Mouse (Mus musculus) heart, embryonic 14.5 days (tissue): ENCODE measurements around the gene Nptx1. TPM values are rescaled to one million over a fixed set of nuclear protein-coding genes. Genes with fewer than 3 reads are reported as not detected.

ENCODE experiments used
- ATAC-seq: fragments of 200-750 bp; cut with Nextera tagmentation; 2 replicates; pipeline ENCODE4 v1.8.0; 2017; ENCODE audit warnings: low read depth, moderate TSS enrichment; ENCODE audit not compliant: insufficient number of reproducible peaks, insufficient read depth, low FRiP score
- H3K27ac ChIP-seq, 2 experiments: fragments of 200-500 bp in 1 of 2; fragments of 300-500 bp in 1 of 2; sonication (generic) in 1 of 2; replicated peaks in 1 of 2; 2 replicates each; pipeline ENCODE4 v1.5.1; 2012 to 2014; ENCODE audit warnings: low read depth in 2 of 2, low read length in 2 of 2, control low read depth in 1 of 2, mild to moderate bottlenecking in 1 of 2, mixed read lengths in 1 of 2; ENCODE audit not compliant: control insufficient read depth in 1 of 2, insufficient read depth in 1 of 2
- H3K27me3 ChIP-seq: fragments of 300-500 bp; sonication (generic); 2 replicates; pipeline ENCODE4 v1.6.1; 2014; ENCODE audit warnings: mild to moderate bottlenecking, low read length, control low read depth; ENCODE audit not compliant: control insufficient read depth, insufficient read depth
- H3K36me3 ChIP-seq: fragments of 300-500 bp; sonication (generic); 2 replicates; pipeline ENCODE4 v1.6.1; 2014; ENCODE audit warnings: mild to moderate bottlenecking, control low read depth, low read length, mixed read lengths; ENCODE audit not compliant: control insufficient read depth, insufficient read depth
- H3K4me1 ChIP-seq, 2 experiments: fragments of 200-500 bp in 1 of 2; fragments of 300-500 bp in 1 of 2; sonication (generic) in 1 of 2; 2 replicates each; pipeline ENCODE4 v1.6.1; 2012 to 2014; ENCODE audit warnings: low read length in 2 of 2, control low read depth in 1 of 2, mixed read lengths in 1 of 2; ENCODE audit not compliant: control insufficient read depth in 2 of 2, insufficient read depth in 2 of 2
- H3K4me2 ChIP-seq: fragments of 300-500 bp; sonication (generic); 2 replicates; pipeline ENCODE4 v1.6.1; 2014; ENCODE audit warnings: mild to moderate bottlenecking, low read length
- H3K4me3 ChIP-seq, 2 experiments: fragments of 200-500 bp in 1 of 2; fragments of 300-500 bp in 1 of 2; sonication (generic) in 1 of 2; 2 replicates each; pipeline ENCODE4 v1.5.1; 2012 to 2014; ENCODE audit warnings: low read length in 2 of 2, mild to moderate bottlenecking in 2 of 2, control low read depth in 1 of 2, low read depth in 1 of 2, moderate library complexity in 1 of 2; ENCODE audit not compliant: control insufficient read depth in 1 of 2, insufficient read depth in 1 of 2
- H3K9ac ChIP-seq: fragments of 300-500 bp; sonication (generic); 2 replicates; pipeline ENCODE4 v1.6.1; 2014; ENCODE audit warnings: mild to moderate bottlenecking, low read length
- H3K9me3 ChIP-seq: fragments of 300-500 bp; sonication (generic); 2 replicates; pipeline ENCODE4 v1.6.1; 2016; ENCODE audit warnings: low read length, control low read depth; ENCODE audit not compliant: control insufficient read depth
- WGBS: fragments of 180-500 bp; shearing (Covaris S2); extraction: QIAGEN DNeasy Blood & Tissue Kit; methylation state at CpG from one replicate; pipeline ENCODE4 v1.1.7; 2014; 5-methylcytosine and 5-hydroxymethylcytosine counted together
- polyA plus RNA-seq: library from polyadenylated mRNA; unstranded; fragments of >200 nt; fragmentation: Nextera tagmentation; extraction: Ambion mirVana; gene quantifications from 2 replicates; pipeline ENCODE4 v1.2.1, GENCODE M21; 2014

Nptx1 gene
- polyA plus RNA-seq, 1 experiment from 2014 or later: 0.81 TPM

DNA sequence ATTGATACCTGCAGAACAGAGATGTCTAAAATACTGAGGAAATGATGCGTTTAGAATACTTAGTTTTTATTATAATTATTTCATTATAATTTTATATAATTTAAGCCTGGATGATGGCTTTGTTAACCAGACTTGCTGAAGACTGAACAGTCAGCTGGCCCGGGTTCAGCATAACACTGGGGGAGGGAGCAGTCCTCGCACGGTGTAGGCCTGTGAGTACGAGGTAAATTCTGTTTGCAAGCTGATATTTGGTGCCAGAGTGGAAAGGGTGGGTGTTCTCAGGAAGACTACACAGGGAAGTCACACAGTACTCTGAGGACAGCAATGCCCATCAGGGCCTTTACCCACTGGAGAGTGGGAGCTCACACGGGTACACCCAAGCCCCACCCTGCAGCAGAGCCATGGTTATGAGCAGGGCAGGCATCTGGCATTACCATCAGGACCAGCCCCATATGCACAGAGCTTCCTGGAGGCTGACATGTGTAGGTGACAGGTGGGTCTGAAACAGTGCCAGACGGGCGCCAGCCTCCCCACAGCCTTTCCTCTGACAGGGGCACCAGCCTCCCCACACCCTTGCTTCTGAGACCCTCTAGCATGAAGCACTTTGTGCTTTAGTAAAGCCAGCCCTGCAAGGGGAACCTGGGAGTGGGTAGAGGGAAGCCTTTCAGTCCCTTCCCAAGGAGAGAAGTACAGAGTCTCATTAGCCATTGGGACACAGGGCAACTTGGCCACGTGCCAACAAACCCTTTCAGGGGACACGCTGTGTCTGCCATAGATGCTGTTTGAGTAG lies 3.2 kb upstream of the Nptx1 start:
- no peak for ATAC-seq
- Histone ChIP-seq H3K36me3 (no peaks in the 10 kb centered on the region), H3K4me3 (no peak overlapping the region), H3K27ac (no peak overlapping the region), H3K9me3 (no peaks in the 10 kb centered on the region), H3K4me1 (peaks cover 14 to 36% of the 10 kb centered on the region in 2 experiments; a peak in 3 of 4 replicates), H3K9ac (no peak overlapping the region), H3K27me3 (peaks cover 70% of the 10 kb centered on the region), H3K4me2 (no peak overlapping the region)
- WGBS: 54% methylated on average over 10 of the region's 10 CpGs

DNA sequence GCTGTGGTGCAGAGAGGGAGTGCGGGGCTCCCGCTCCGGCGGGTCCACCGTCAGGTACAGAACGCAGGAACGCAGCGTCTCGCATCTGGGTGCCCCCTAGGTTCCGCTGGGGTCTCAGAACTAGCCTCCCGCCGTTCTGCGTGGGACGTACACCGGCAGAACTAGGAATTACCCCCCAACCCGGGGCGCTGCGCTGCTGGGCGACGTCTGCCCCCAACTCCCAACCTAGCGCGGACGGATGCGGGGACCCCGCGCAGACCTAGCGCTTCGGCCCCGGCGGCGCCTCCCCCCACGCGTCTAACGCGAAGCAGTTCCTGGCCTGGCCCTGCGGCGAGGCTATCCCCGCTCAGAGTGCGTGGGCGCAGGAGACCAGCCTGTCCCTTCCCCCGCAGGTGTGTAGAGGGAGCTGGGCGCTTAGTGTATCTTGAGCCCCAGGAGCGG lies 1.8 kb upstream of the Nptx1 start:
- Histone ChIP-seq H3K9me3 (no peaks in the 10 kb centered on the region), H3K9ac (peak overlapping the region; percentile 45), H3K36me3 (no peaks in the 10 kb centered on the region), H3K4me3 (peak overlapping the region; percentile 28 to 57), H3K27me3 (peaks cover 82% of the 10 kb centered on the region), H3K27ac (no peak overlapping the region), H3K4me2 (peak overlapping the region; percentile 87), H3K4me1 (peaks cover 14 to 36% of the 10 kb centered on the region in 2 experiments; a peak in 3 of 4 replicates)
- WGBS: under 1% methylated on average over 42 of the region's 43 CpGs
- ATAC-seq: no peak

DNA sequence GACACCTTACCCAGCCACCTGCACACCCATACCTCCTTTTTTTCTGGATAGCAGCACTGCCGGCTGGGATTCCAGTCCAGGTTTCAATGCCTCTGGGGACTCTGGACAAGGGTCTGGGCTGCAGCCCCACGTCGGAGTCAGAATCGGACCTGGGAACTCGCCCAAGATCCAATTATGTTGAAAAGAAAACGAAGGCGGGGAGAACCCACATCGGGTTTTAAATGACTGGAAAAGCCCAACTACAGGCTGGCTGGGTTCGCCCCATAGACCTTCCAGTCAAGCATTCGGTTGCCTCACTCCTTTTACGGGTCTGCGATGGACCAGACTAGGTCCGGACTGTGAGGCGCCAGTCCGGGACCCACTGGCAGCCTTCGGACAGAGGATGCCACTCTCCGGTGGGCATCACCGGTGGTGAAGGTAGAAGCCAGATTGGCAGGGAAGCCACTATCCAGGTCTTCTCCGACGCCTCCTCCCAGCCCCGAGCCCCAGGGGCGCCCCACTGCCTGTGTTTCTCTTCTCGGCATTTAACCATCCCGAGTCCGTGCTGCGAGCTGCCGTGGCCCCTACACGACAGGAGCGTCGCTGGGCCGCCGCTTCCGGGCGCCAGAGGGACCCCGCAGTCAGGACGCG lies 1.3 kb upstream of the Nptx1 start:
- ATAC-seq: no peak
- peaks cover 14 to 36% of the 10 kb centered on the region in 2 experiments; a peak in 3 of 4 replicates for H3K4me1 ChIP-seq
- no peaks in the 10 kb centered on the region for H3K36me3 ChIP-seq
- H3K9me3 ChIP-seq: no peaks in the 10 kb centered on the region
- WGBS: 2% methylated on average over 37 of the region's 37 CpGs
- H3K27me3 ChIP-seq: peaks cover 83% of the 10 kb centered on the region
- peak overlapping the region; percentile 28 to 57 for H3K4me3 ChIP-seq
- H3K4me2 ChIP-seq: peak overlapping the region; percentile 87
- peak overlapping the region; percentile 45 for H3K9ac ChIP-seq
- H3K27ac ChIP-seq: no peak overlapping the region

GRCm38 (mm10) chr11:119547951-119548591 lies 518 bp upstream of the Nptx1 start:
- no peak overlapping the region for H3K27ac ChIP-seq
- no peaks in the 10 kb centered on the region for H3K9me3 ChIP-seq
- under 1% methylated on average over 39 of the region's 39 CpGs for WGBS
- H3K27me3 ChIP-seq: peaks cover 89% of the 10 kb centered on the region
- peaks cover 14 to 36% of the 10 kb centered on the region in 2 experiments; a peak in 3 of 4 replicates for H3K4me1 ChIP-seq
- H3K9ac ChIP-seq: peak overlapping the region; percentile 59
- peak overlapping the region; percentile 87 for H3K4me2 ChIP-seq
- H3K36me3 ChIP-seq: no peaks in the 10 kb centered on the region
- no peak for ATAC-seq
- peak overlapping the region; percentile 51 to 57 for H3K4me3 ChIP-seq

DNA sequence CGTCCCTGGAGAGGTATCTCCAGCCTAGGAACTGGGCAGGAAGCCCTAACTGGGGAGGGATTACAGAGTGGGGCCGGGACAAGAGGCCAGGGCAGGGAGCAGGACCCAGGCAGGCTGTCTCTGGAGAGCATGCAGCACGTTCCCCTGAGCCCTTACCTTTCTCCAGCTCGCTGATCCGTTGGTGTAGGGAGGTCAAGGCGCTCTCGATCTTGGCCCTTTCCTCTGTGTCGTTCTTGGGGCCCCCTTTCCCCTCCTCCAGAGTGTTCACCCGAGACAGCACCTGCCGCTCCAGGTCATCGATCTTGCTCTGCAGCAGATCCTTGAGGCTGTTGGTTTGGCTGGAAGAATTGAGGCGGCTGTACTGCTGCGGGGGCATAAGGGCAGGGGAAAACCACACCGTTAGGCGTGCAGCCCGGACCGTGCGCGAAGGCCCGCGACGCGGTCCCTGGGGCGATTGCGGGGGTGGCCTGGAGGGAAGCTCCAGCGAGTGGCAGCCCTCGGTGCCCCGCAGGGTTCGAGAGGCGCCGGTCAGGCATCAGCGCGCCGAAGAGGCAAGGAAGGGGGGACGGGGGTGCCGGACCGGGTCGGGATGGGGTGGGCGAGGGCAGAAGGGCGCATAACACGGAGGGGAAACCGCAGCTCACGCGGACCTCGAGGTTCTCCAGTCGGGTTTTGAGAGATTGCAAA lies 914 bp downstream of the Nptx1 start:
- no peak for ATAC-seq
- no peak overlapping the region for H3K27ac ChIP-seq
- peaks cover 95% of the 10 kb centered on the region for H3K27me3 ChIP-seq
- H3K9me3 ChIP-seq: no peaks in the 10 kb centered on the region
- H3K4me3 ChIP-seq: peak overlapping the region; percentile 51 to 57
- peaks cover 14 to 36% of the 10 kb centered on the region in 2 experiments; a peak in 3 of 4 replicates for H3K4me1 ChIP-seq
- peak overlapping the region; percentile 87 for H3K4me2 ChIP-seq
- H3K9ac ChIP-seq: peak overlapping the region; percentile 59
- H3K36me3 ChIP-seq: no peaks in the 10 kb centered on the region
- WGBS: 2% methylated on average over 46 of the region's 46 CpGs

GRCm38 (mm10) chr11:119545741-119546495 lies 1.6 kb downstream of the Nptx1 start:
- Histone ChIP-seq H3K9me3 (no peaks in the 10 kb centered on the region), H3K4me3 (peak overlapping the region in 1 of 2 experiments; percentile 57; a peak in 1 of 4 replicates), H3K4me1 (peaks cover 14 to 36% of the 10 kb centered on the region in 2 experiments; a peak in 3 of 4 replicates), H3K27ac (no peak overlapping the region), H3K36me3 (no peaks in the 10 kb centered on the region), H3K9ac (no peak overlapping the region), H3K27me3 (peaks cover 96% of the 10 kb centered on the region), H3K4me2 (peak overlapping the region; percentile 87)
- no peak for ATAC-seq
- WGBS: 9% methylated on average over 10 of the region's 10 CpGs
